ENCODE assay signal across 14 mouse cellular contexts in genomic region chr4:43604751-43605685, GRCm38 (mm10). TPM values are rescaled to one million over a fixed set of nuclear protein-coding genes. Genes with fewer than 3 reads are reported as not detected.
DNase-seq lines count a peak whose midpoint lies in the region; ATAC-seq and TF ChIP-seq lines count a peak whose summit lies in the region.
"Had no signal": no experiment of that assay in that cellular context is flagged by ENCODE, and none has a peak within 500 bp of the region (broad histone marks: within the 10 kb centered on the region; RNA-seq: fewer than 3 reads in every experiment).

No protein-coding gene starts in this region.

- peaks cover 9% of the 10 kb centered on the region for H3K4me1 ChIP-seq in heart, embryonic 13.5 days
- peaks cover 56% of the 10 kb centered on the region for H3K4me1 ChIP-seq in G1E (ENCODE audit: insufficient read depth, low read depth, low read length)
- H3K4me1 ChIP-seq in megakaryocyte, embryonic 14.5 days: peaks cover 24% of the 10 kb centered on the region

- DNase-seq in heart, postnatal 4 days: no peak
- peak; percentile 36 for DNase-seq in G1E (ENCODE audit: low spot score)
- DNase-seq in left cerebral cortex, adult 18-20 months (ENCODE audit: low spot score in 2 of 2): no peak
- no peak for DNase-seq in frontal cortex, postnatal 14 days (ENCODE audit: low spot score in 2 of 2)
- DNase-seq in layer of hippocampus, adult 18-20 months (ENCODE audit: low spot score in 2 of 2): no peak
- DNase-seq: adrenal gland, adult 2 months; cerebellum, adult 11 months; gastrocnemius, postnatal 10 days; kidney, postnatal 36 days; lung, postnatal 14 days; thymus, postnatal 36 days had no signal

- H3K9me3 ChIP-seq in heart, embryonic 13.5 days: no peaks in the 10 kb centered on the region
- H3K9me3 ChIP-seq in G1E (replicated peaks): no peaks in the 10 kb centered on the region
- H3K9me3 ChIP-seq in megakaryocyte, embryonic 14.5 days: no peaks in the 10 kb centered on the region

- WGBS in heart, embryonic 13.5 days: 39% methylated on average over 9 of the region's 9 CpGs

- 0 out of 2 replicates have a peak overlapping the region, but pooled peaks have one; percentile 14 for H3K9ac ChIP-seq in heart, embryonic 13.5 days

- H3K27me3 ChIP-seq in heart, embryonic 13.5 days (replicated peaks): no peaks in the 10 kb centered on the region
- H3K27me3 ChIP-seq in G1E (ENCODE audit: insufficient read depth, low read length): no peaks in the 10 kb centered on the region
- peaks cover 4% of the 10 kb centered on the region for H3K27me3 ChIP-seq in megakaryocyte, embryonic 14.5 days (replicated peaks)

- no peak overlapping the region for H3K27ac ChIP-seq in heart, embryonic 13.5 days (replicated peaks)

- 0 out of 2 replicates have a peak overlapping the region, but pooled peaks have one; percentile 5 for H3K4me2 ChIP-seq in heart, embryonic 13.5 days

- ATAC-seq in heart, embryonic 13.5 days (ENCODE audit: extremely low read depth, insufficient number of reproducible peaks, low FRiP score, low TSS enrichment): no peak
- peak; percentile 67 for ATAC-seq in G1E (ENCODE audit: extremely low read depth, insufficient number of reproducible peaks, low FRiP score, poor library complexity, severe bottlenecking)
- peak; percentile 96 for ATAC-seq in granulocyte monocyte progenitor cell, adult 5-6 weeks (replicated peaks; ENCODE audit: poor library complexity, severe bottlenecking)

- no peak for TF ChIP-seq CTCF in G1E (IDR thresholded peaks at IDR 0.05; ENCODE audit: low read depth, low read length)

- H3K36me3 ChIP-seq in heart, embryonic 13.5 days: no peaks in the 10 kb centered on the region
- no peaks in the 10 kb centered on the region for H3K36me3 ChIP-seq in G1E (replicated peaks)
- H3K36me3 ChIP-seq in megakaryocyte, embryonic 14.5 days (replicated peaks; ENCODE audit: low read length): no peaks in the 10 kb centered on the region

- H3K4me3 ChIP-seq in heart, embryonic 13.5 days: no peak overlapping the region
- peak overlapping the region; percentile 18; the same call in 1 of the 2 replicates for H3K4me3 ChIP-seq in G1E (ENCODE audit: low read depth, low read length)
- H3K4me3 ChIP-seq in megakaryocyte, embryonic 14.5 days (replicated peaks): peak overlapping the region; percentile 44

RNA-seq across cellular contexts. Expression of gene Msmp, which starts 20.7 kb away (rescaled TPM):
- polyA plus RNA-seq in heart, embryonic 13.5 days (2015; fragmentation: Nextera tagmentation; extraction: Ambion mirVana): 0.62 and 2.1 TPM in 2 replicates
- total RNA-seq in heart, postnatal 4 days (2021): under 1 TPM in 1 of 2 experiments, not detected in 1; 0.52 TPM
- not detected in 2 replicates for total RNA-seq in G1E (2014; fragmentation: Nextera tagmentation)
- 0.17 TPM in 1 of 2 replicates, not detected in the other for total RNA-seq in G1E (2017)
- not detected in 2 replicates for polyA plus RNA-seq in G1E (2012)
- total RNA-seq in granulocyte monocyte progenitor cell, adult 5-6 weeks (2014; fragmentation: Nextera tagmentation): not detected in 2 replicates
- total RNA-seq in granulocyte monocyte progenitor cell, adult 5-6 weeks (2017): not detected in 2 replicates
- not detected in 2 replicates for polyA plus RNA-seq in megakaryocyte, embryonic 14.5 days (2012; ENCODE audit: insufficient read depth, low replicate concordance)
- not detected for total RNA-seq in left cerebral cortex, adult 18-20 months (2021)
- total RNA-seq in layer of hippocampus, adult 18-20 months (2021): not detected

RNA-seq across cellular contexts. Expression of gene Gba2, which starts 26.3 kb away (rescaled TPM):
- polyA plus RNA-seq in heart, embryonic 13.5 days (2015; fragmentation: Nextera tagmentation; extraction: Ambion mirVana): 20.3 and 22.4 TPM in 2 replicates
- total RNA-seq in heart, postnatal 4 days (2021): 10 to 100 TPM; 17.7 to 17.8 TPM
- total RNA-seq in G1E (2014; fragmentation: Nextera tagmentation) (21.4 and 23.8 TPM in 2 replicates), G1E (2017) (12.6 and 14.1 TPM in 2 replicates)
- 14.5 and 18.3 TPM in 2 replicates for polyA plus RNA-seq in G1E (2012)
- total RNA-seq in granulocyte monocyte progenitor cell, adult 5-6 weeks (2014; fragmentation: Nextera tagmentation): 10.6 and 19.0 TPM in 2 replicates
- total RNA-seq in granulocyte monocyte progenitor cell, adult 5-6 weeks (2017): 7.8 and 8.4 TPM in 2 replicates
- 9.1 and 40.1 TPM in 2 replicates for polyA plus RNA-seq in megakaryocyte, embryonic 14.5 days (2012; ENCODE audit: insufficient read depth, low replicate concordance)
- total RNA-seq in left cerebral cortex, adult 18-20 months (2021): 10 to 100 TPM; 62.1 to 64.2 TPM
- total RNA-seq in layer of hippocampus, adult 18-20 months (2021): 10 to 100 TPM; 58.8 to 65.2 TPM

RNA-seq across cellular contexts. Expression of gene Rgp1, which starts 26.5 kb away (rescaled TPM):
- polyA plus RNA-seq in heart, embryonic 13.5 days (2015; fragmentation: Nextera tagmentation; extraction: Ambion mirVana): 20.6 and 21.4 TPM in 2 replicates
- total RNA-seq in heart, postnatal 4 days (2021): 10 to 100 TPM; 38.6 to 39.1 TPM
- total RNA-seq in G1E (2014; fragmentation: Nextera tagmentation): 48.5 and 54.7 TPM in 2 replicates
- total RNA-seq in G1E (2017): 18.6 and 23.2 TPM in 2 replicates
- 31.2 and 105 TPM in 2 replicates for polyA plus RNA-seq in G1E (2012)
- 28.1 and 30.8 TPM in 2 replicates for total RNA-seq in granulocyte monocyte progenitor cell, adult 5-6 weeks (2014; fragmentation: Nextera tagmentation)
- total RNA-seq in granulocyte monocyte progenitor cell, adult 5-6 weeks (2017): 9.9 and 10.9 TPM in 2 replicates
- 26.9 and 28.2 TPM in 2 replicates for polyA plus RNA-seq in megakaryocyte, embryonic 14.5 days (2012; ENCODE audit: insufficient read depth, low replicate concordance)
- 10 to 100 TPM; 44.8 to 50.1 TPM for total RNA-seq in left cerebral cortex, adult 18-20 months (2021)
- total RNA-seq in layer of hippocampus, adult 18-20 months (2021): 10 to 100 TPM; 43.6 to 48.0 TPM

RNA-seq across cellular contexts. Expression of gene Npr2, which starts 26.7 kb away (rescaled TPM):
- polyA plus RNA-seq in heart, embryonic 13.5 days (2015; fragmentation: Nextera tagmentation; extraction: Ambion mirVana): 7.2 and 7.7 TPM in 2 replicates
- total RNA-seq in heart, postnatal 4 days (2021): 10 to 100 TPM; 35.1 to 35.8 TPM
- total RNA-seq in G1E (2014; fragmentation: Nextera tagmentation) (6.3 TPM in 1 of 2 replicates, not detected in the other), G1E (2017) (0.23 and 0.44 TPM in 2 replicates)
- 0.04 TPM in 2 replicates for polyA plus RNA-seq in G1E (2012)
- total RNA-seq in granulocyte monocyte progenitor cell, adult 5-6 weeks (2014; fragmentation: Nextera tagmentation): 0.64 TPM in 1 of 2 replicates, not detected in the other
- 0.31 and 0.56 TPM in 2 replicates for total RNA-seq in granulocyte monocyte progenitor cell, adult 5-6 weeks (2017)
- not detected in 2 replicates for polyA plus RNA-seq in megakaryocyte, embryonic 14.5 days (2012; ENCODE audit: insufficient read depth, low replicate concordance)
- total RNA-seq in left cerebral cortex, adult 18-20 months (2021): 10 to 100 TPM; 47.5 to 48.4 TPM
- 10 to 100 TPM; 47.2 to 52.7 TPM for total RNA-seq in layer of hippocampus, adult 18-20 months (2021)

RNA-seq across cellular contexts. Expression of gene Tln1, which starts 42.5 kb away (rescaled TPM):
- polyA plus RNA-seq in heart, embryonic 13.5 days (2015; fragmentation: Nextera tagmentation; extraction: Ambion mirVana): 76.9 and 78.1 TPM in 2 replicates
- 100 to 1,000 TPM; 184 to 187 TPM for total RNA-seq in heart, postnatal 4 days (2021)
- total RNA-seq in G1E (2014; fragmentation: Nextera tagmentation) (166 and 262 TPM in 2 replicates), G1E (2017) (127 and 167 TPM in 2 replicates)
- 138 and 163 TPM in 2 replicates for polyA plus RNA-seq in G1E (2012)
- 167 and 198 TPM in 2 replicates for total RNA-seq in granulocyte monocyte progenitor cell, adult 5-6 weeks (2014; fragmentation: Nextera tagmentation)
- total RNA-seq in granulocyte monocyte progenitor cell, adult 5-6 weeks (2017): 251 and 299 TPM in 2 replicates
- 637 and 823 TPM in 2 replicates for polyA plus RNA-seq in megakaryocyte, embryonic 14.5 days (2012; ENCODE audit: insufficient read depth, low replicate concordance)
- 10 to 100 TPM; 51.7 to 51.8 TPM for total RNA-seq in left cerebral cortex, adult 18-20 months (2021)
- total RNA-seq in layer of hippocampus, adult 18-20 months (2021): 10 to 100 TPM; 35.8 to 42.1 TPM
